Mouse (Mus musculus): ENCODE results near the gene Mphosph10.

Mphosph10 gene

DNA sequence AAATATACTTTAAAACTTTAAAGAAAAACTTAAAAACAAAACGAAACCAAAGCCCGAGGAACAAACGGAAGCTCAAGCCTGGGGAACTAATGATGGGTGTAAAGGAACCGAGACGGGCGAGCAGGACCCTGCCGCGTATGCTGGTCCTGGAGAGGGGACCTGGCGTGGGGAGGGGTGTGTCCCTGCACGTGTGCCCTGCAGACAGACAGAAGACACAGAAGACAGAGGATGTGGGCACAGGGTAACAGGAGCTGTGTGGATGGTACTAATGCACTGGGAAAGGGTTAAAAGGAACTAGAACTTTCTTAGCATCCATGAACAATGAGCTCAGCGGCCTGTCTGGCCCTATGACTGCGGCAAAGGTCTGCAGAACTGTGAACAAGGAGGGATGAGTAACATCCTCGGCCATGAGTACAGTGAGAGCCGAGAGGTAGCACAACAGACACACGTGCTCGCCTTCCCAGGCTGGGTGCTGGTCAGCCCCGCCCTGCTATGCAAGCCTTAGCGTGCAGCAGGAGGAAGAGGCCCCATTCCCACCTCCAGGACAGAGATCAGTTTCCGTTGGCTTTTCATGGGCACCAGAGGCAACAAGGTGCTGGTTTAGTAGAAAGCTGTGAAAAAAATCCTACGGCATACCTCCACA lies 32.0 kb downstream of the Mphosph10 start:
- POLR2A ChIA-PET, result interaction anchor here in 2 of 4 experiments (0.5 to 2.7 kb wide), 4 partner anchors 14 to 218 kb away, joined by 3 to 15 read pairs (median 4); partner anchors contain the start of genes Mcee (in 2 of the 2), Mphosph10 (in 2 of the 2) and Fan1 (in 1 of the 2)

DNA sequence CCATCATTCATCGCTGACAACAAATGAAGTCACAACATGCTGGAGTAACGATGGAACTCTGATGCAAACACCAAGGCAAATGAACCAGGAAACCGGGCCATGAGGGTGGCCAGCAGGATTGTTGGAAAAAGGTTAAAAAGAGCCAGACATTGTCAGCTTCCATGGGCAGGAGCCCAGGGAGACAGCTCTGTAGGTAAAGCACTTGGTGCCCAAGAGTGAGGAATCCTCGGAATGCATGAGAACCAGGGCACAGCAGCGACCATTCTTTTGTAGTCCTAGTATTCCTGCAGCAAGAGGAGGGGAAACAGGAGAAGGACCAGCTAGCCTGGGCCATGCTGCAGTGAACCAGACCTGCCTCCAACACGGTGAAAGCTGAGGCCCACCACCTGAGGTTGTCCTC lies 33.4 kb downstream of the Mphosph10 start:
- CTCF ChIA-PET, result no interaction called here
- POLR2A ChIA-PET, result interaction anchor here in 2 of 4 experiments (0.6 to 2.0 kb wide), 5 partner anchors 12 to 1795 kb away, joined by 3 to 12 read pairs (median 5); partner anchors contain the start of genes Fan1 (in 1 of the 2), Mcee (in 1 of the 2) and Mphosph10 (in 1 of the 2)

More for the DNA sequence above, 32.0 kb downstream of the Mphosph10 start:
- CTCF ChIA-PET, result no interaction called here

DNA sequence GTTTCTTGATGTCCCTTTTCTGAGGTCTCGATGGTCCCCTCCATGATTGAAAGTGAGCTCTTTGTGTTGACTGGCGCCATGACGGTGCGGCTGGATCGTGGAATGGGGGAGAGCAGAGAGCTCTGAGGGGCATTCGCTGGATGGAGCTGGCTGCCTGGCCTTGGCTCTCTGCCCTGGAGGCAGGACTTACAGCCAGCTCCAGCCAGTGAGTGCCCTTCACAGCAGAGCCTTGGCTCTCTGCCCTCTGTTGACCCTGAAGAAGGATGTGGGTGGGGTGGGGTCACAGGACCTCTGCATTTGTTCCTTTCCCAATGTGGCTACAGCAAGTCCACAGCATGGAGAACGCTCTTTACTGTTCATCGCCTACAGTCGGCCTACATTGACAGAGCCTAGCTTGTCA lies 34.7 kb downstream of the Mphosph10 start:
- CTCF ChIA-PET, result interaction anchor here in 2 of 4 experiments (0.5 to 1.5 kb wide), 2 partner anchors 34 to 140 kb away, joined by 3 to 5 read pairs; no protein-coding TSS in a partner anchor
- POLR2A ChIA-PET, result interaction anchor here in 3 of 4 experiments (0.6 to 2.0 kb wide), 11 partner anchors 8 to 173 kb away, joined by 3 to 19 read pairs (median 5); partner anchors contain the start of genes Mcee (in 3 of the 3), Mphosph10 (in 3 of the 3) and Fan1 (in 2 of the 3)

DNA sequence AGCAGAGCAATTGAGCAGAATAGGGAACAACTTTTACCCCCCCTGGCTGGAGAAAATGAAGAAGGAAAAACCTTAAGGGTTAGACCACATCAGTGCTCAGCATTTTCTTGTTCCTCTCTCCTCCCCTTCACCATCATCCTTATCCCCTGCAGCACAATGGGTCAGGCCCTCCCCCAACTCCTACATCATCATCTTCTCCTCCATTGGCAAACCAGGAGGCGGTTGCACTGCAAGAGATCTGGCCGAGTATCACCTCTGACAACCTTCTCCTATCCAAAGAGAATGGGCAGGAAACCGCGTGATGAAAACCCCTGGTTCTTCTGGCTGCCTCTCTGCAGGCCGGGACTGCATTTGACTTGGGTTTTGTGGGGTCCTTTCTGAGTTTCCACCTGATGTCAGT lies 35.4 kb downstream of the Mphosph10 start:
- ChIA-PET CTCF (interaction anchor here in 3 of 4 experiments (0.5 to 1.5 kb wide), 3 partner anchors 33 to 1010 kb away, joined by 3 to 5 read pairs (median 3); no protein-coding TSS in a partner anchor), POLR2A (interaction anchor here in 3 of 4 experiments (0.7 to 2.0 kb wide), 4 partner anchors 14 to 172 kb away, joined by 3 to 19 read pairs (median 8); partner anchors contain the start of genes Mcee (in 1 of the 3) and Mphosph10 (in 1 of the 3))

DNA sequence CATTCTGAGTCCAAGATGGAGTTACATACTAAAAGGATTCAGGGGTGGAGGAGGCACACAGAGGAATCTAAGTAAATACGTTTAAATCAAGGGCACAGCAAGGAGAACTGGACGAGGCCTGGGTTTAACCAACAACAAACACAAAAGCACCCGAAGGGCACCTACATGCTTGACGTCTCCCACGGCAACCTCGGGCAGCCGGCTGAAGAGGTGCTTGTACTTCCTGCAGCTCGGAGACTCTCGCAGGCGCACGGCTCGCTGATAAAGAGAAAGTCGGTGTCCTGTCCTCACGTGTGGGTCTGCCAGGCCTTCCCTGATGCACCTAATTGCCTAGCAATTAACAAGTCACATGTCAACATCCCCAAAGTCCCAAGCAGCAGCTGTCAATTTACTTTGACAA lies 37.9 kb downstream of the Mphosph10 start:
- CTCF ChIA-PET, result no interaction called here
- POLR2A ChIA-PET, result no interaction called here

DNA sequence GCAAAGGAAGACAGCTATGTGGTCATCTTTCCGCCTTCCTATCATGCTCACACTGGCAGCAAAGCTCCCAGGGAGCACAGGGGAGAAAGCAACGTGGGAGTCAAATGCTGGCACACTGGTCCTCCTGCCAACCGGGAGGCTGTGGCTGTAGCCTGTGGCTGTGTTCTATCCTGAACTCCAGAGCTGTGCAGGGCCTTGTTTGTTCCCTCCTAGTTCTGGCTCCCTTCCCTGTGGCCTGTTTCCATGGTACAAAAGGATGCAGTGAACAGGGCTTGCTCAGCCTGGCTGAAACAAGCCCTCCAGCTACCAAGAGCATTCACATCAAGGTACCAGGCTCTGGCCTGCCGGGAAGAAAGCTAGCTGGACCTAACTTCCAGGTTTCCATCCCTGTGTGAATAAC lies 41.0 kb downstream of the Mphosph10 start:
- ChIA-PET CTCF (no interaction called here), POLR2A (interaction anchor here in 1 of 4 experiments (2.1 kb wide), 1 partner anchor 41 kb away, joined by 9 read pairs; the partner anchor contains the start of genes Mcee and Mphosph10)

DNA sequence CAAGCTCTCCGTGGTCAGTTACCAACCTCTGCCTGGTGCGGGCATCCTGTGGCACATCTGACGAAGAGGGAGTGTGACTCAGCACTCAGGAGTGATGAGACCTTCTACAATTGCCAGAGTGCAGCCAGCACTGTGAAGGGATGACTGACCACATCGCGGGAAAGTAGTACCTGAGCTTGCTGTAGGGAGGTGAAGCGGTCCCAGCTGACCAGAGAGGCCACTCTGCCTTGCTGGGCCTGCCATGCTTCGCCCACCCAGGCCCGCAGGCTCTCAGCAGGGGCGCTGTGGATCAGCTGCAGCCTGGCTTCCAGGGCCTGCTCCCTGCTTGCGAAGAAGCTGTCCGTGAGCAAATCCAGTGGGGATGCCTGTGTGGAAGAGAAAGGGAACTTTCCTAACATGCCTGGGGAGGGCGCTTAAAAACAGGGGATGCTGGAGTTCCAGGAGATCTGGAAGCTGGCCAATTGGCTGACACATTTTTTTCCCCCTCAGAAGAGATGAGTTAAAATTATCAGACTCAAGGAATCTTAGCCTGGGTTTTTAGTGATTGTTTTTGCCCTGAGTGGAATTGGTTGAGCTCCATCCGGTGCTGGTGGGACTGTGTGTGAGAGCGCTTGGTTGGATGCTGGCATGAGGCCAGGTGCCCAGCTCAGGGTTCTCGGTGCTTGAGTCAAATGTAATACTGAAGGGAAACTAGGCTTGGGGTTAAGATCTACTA lies 42.8 kb downstream of the Mphosph10 start:
- ChIA-PET CTCF (interaction anchor here in 2 of 4 experiments (0.6 to 0.8 kb wide), 2 partner anchors 26 to 1047 kb away, joined by 3 read pairs; no protein-coding TSS in a partner anchor), POLR2A (interaction anchor here in 2 of 4 experiments (0.6 to 1.8 kb wide), 7 partner anchors 8 to 161 kb away, joined by 3 to 8 read pairs (median 3); partner anchors contain the start of genes Mcee (in 2 of the 2) and Mphosph10 (in 2 of the 2))

DNA sequence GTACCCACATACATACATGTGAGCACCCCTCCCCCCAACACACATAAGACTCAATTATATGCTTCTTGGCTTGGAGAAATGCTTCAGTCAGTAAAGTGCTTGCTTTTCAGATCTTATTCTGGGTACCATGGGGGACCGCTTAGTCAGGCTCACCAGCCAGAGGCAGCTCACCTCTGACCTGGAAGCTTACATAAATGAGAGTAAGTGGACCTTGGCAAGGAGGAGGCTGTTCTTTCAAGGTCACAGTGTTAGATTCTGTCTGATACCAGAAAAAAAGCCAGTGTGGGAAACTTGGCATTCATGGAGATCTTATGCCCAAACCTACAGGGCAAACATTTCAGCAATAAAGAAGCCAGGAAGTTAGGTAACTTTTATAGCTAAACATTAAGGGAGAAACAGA lies 44.3 kb downstream of the Mphosph10 start:
- CTCF ChIA-PET, result no interaction called here

DNA sequence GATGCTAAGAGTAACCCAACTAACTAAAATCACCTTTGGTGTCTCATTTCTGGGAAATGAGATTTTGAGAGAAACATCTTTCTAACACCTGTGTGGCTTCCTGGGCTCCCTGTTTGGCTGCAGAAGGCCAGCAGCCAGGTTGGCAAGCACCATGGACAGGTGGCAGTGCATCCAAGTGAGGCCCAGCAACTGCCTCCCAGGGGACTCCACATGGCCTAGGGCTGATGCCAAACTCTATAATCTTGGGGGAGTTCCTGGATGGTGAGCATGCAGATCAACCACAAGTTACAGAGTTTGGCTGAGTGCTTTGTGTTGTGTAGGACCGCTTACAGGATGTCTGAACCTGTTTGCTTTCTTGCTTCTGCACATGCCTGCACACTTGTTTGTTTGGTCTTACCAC lies 59.4 kb downstream of the Mphosph10 start:
- ChIA-PET POLR2A (interaction anchor here in 1 of 4 experiments (0.6 kb wide), 1 partner anchor 10 kb away, joined by 3 read pairs; no protein-coding TSS in a partner anchor), CTCF (interaction anchor here in 2 of 4 experiments (0.6 to 0.7 kb wide), 2 partner anchors 109 to 598 kb away, joined by 3 read pairs; no protein-coding TSS in a partner anchor)

More for the DNA sequence above, 44.3 kb downstream of the Mphosph10 start:
- POLR2A ChIA-PET, result interaction anchor here in 1 of 4 experiments (0.8 to 1.0 kb wide), 2 partner anchors 13 to 14 kb away, joined by 3 read pairs; no protein-coding TSS in a partner anchor

DNA sequence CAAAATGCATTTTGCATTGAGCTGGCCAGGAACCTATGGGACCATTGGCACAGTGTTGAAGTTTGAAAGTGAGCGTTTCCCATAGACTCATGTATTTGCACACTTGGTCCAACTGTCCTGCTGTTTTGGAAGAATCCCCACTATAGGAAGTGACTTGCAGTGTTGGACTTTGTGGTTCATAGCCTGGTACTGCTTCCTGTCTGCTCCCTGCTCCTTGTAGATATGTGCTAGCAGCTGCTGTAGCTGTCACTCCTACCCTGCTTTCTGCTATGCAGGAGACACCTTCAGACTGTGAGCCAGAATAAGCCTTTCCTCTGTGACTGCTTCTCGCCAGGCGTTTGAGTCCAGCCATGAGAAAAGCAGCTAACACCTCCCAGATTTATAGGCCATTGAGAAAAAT lies 60.8 kb downstream of the Mphosph10 start:
- ChIA-PET CTCF (no interaction called here), POLR2A (interaction anchor here in 1 of 4 experiments (1.2 kb wide), 1 partner anchor 9 kb away, joined by 4 read pairs; no protein-coding TSS in a partner anchor)

DNA sequence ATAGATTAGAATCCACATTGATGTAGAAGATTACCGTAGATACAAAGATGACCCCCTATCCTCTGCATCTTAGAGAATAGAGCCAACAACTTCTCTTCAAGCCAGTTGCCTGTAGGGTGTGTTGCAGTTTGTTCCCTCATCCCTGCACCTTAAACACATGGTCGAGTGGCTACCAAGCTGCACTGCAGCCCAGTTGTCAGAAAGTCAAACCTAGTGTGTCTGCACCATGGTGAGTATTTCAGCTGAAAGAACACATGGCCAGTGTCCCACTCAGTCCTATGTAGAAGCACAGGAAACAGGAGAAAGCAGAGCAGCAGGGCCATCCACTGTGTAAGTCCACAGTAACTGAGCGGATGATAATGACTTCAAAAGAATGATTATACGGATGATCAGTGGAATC lies 64.6 kb downstream of the Mphosph10 start:
- POLR2A ChIA-PET, result interaction anchor here in 2 of 4 experiments (0.7 to 2.5 kb wide), 5 partner anchors 22 to 168 kb away, joined by 3 to 6 read pairs (median 4); partner anchors contain the start of gene Mtmr10 (in 1 of the 2)
- CTCF ChIA-PET, result interaction anchor here in 1 of 4 experiments (0.9 kb wide), 1 partner anchor 35 kb away, joined by 3 read pairs; no protein-coding TSS in a partner anchor

DNA sequence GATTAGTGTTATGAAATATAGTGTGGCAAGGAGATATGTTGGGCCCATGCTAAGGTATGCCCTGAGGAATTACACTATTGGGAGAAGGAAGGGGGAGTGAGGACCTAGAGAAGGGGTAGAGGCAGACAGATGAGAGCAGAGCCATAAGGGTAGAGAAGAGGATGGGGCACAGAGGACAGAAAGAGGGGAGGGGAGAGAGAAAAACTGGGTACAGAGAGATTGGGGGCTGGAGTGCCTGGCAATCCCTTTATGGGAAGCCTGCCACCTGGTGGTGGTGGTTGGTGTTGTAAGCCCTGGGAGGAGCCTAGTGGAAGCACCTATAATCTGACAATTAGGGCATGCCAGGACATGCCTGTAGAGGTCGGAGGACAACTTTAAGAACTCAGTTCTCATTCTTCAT lies 65.2 kb downstream of the Mphosph10 start:
- POLR2A ChIA-PET, result interaction anchor here in 2 of 4 experiments (1.5 to 2.5 kb wide), 2 partner anchors 143 to 167 kb away, joined by 3 to 6 read pairs; no protein-coding TSS in a partner anchor
- CTCF ChIA-PET, result interaction anchor here in 1 of 4 experiments (0.9 kb wide), 1 partner anchor 34 kb away, joined by 3 read pairs; no protein-coding TSS in a partner anchor

Data from embryonic stem cell, embryonic (primary cell).